Mouse (Mus musculus) telencephalon, adult 2 months (tissue): ENCODE measurements around the gene Tmem178b.

Experiments
- DNase-seq: peaks from one replicate; pipeline ENCODE4 v3.0.0-alpha.2; 2011; ENCODE audit warnings: low read depth, low spot score

Gene Tmem178b

DNA sequence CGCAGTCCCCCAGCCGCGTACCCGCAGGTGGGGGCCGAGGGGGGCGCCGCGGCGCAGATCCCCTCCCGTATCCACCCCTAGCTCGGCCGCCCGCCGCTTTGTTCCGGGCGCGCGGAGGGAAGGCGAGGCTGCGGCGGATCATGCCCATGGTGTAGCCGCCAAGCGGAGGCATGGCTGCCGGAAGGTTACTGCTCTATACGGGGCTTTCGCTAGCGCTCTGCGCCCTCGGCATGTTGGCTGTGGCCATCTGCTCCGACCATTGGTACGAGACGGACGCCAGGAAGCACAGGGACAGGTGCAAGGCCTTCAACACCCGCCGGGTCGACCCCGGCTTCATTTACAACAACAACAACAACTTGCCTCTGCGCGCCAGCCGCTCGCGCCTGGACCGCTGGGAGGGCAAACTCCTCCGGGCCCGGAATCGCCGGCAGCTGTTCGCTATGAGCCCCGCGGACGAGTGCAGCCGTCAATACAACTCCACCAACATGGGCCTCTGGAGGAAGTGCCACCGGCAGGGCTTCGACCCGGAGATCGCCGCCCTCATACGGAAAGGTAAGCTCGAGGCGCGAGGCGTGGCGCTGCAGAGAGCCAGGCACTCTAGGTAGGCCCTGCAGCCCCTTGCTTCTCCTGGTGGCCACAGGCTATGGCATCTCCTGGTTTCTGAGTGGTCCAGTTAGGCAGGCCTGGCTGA, at the start of gene Tmem178b:
Gene Tmem178b, plus strand, starts transcription at position 371 of the 691 bp plus-strand sequence.
- DNase-seq = no peak

DNA sequence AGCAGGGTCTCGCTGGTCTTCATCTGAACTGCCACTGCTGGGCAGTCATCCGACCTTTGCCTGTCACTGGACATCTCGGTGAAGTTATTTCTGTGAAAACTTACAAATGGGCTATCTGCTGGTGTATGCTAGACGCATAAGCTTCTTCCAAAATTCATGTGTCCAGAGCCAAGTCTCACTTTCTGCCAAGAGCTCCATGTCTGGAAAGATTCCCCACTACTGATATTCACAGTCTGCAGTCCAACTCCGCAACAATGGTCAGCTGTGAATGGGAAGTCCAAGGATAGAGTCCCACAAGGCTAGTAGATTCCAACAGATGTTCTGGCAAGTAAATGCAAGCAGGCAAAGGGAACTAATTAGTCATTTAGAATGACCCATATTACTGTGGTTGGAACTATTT, 44.3 kb upstream of the Tmem178b start:
- no peak for DNase-seq

DNA sequence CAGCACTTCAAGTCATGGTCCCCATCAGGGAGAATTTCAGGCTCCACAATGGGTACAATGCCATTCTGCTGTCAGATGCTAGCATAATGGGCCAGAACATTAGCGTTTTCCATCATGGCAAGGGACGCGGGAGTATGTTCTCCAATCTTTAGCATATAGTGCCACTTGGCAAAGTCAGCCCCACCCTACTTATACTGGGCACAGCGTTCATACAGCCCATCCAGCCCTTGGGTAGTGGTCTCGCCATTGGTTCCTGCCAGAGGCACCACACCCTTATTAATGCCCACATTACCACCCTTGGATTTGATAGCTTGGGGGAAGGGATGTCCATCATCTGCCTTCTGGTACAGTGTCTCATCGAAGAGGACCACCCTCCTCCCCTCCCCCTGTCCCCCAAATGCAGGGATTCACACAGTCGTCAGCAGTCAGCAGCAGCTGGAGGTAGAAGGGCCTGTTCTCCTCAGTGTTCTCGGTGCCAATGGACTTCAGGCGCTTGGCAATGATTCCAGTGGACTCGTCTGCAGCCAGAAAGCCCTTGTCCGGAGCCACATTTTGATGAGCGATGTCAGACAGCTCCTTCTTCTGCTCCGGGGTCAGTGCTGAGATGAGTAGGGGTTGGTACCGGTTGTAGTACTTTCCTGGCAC, 29.3 kb upstream of the Tmem178b start:
- DNase-seq = no peak

DNA sequence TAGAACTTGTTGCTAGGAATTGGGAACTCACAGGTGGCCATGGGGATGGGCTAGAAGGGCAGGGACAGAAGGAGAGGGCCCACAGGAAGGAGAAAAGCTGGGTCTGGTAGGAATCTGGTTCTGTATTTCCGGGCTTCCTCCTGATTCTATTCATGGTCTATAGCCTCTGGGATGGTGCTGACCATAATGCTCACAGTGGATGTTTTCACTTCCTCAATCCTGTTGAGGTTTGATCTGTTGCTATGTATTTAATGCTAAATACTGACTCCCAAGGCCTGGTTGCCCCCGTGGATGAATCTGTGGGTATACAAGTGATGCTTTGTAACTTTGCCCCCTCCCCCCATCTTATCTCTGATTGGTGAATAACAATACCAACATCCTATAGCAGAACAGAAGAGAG, 25.5 kb upstream of the Tmem178b start:
- no peak for DNase-seq

DNA sequence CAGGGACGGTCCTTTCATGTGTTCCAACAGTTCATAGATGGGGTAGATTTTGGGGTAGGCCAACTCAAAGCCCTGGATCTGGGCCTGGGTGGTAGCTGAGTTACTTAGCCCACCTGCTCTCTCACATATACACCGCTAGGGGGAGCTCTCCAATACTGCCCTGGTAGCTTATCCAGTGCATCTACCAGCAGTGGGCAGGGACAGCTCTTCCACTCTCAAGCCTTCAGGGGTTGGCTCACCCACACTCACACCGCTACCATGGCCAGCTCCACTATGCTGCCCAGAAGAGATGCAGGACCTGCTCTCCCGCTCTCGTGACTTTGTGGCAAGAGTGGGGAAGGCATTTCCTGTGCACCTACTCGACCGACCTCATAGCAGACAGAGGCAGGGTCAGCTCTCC, 24.3 kb upstream of the Tmem178b start:
- DNase-seq = no peak

DNA sequence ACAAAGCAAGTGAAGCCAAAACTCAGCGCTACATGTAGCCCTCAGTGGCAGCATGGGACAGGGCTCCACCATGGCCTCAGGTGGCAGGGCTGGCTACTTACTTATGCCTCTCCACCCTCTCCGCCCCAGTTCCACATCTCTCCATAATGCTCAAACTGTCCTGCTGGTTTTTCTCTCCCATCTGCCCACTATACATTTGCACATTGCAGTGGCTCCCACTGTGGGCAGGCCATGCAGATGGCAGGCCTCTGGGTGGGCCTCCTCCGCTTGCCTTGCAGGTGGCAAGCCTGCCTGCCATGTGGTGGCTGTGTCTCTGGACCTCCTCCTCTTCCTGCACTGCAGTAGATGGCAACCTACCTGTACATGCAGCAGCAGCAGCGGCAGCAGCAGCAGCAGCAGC, 23.4 kb upstream of the Tmem178b start:
- no peak for DNase-seq

DNA sequence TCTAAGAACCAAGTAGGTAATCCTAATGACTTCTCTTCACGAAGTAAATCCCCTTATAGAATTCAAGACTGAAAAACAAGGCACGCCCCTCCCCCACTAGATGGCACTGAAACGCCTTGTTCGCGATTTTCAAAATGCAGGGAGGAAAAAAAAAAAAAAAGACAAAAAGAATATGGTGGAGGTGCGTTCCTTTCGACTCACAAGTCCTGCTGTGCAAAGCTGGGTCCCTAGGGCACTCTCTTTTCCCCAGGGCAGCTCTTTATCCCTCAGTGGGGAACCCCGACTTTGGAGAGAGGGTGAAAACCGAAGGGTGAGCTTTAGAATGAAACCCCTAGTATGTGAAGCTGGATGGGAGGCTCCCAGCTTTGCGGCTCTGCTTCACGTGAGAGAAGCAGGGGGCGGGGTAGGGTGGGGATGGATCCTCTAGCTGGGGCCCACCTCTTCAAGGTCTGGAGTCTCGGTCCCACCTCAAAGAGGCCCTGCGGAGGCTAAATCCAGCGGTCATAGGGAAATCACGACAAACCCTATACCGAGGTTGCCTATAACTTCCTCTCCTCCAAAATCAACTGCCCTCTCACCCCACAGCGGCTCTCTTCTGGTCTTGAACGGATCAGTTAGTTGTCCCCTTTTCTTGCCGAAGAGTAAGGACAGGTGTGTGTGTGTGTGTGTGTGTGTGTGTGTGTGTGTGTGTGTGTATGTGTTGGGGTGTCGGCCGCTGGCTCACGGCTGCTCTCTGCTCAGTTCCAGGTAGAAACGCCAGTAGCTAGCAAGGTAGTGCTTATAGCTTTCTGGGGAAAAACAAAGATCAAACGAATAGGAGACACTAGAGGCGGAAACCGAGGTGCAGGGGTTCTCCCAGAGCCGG, 2.6 kb upstream of the Tmem178b start:
- DNase-seq = peak; percentile 74

DNA sequence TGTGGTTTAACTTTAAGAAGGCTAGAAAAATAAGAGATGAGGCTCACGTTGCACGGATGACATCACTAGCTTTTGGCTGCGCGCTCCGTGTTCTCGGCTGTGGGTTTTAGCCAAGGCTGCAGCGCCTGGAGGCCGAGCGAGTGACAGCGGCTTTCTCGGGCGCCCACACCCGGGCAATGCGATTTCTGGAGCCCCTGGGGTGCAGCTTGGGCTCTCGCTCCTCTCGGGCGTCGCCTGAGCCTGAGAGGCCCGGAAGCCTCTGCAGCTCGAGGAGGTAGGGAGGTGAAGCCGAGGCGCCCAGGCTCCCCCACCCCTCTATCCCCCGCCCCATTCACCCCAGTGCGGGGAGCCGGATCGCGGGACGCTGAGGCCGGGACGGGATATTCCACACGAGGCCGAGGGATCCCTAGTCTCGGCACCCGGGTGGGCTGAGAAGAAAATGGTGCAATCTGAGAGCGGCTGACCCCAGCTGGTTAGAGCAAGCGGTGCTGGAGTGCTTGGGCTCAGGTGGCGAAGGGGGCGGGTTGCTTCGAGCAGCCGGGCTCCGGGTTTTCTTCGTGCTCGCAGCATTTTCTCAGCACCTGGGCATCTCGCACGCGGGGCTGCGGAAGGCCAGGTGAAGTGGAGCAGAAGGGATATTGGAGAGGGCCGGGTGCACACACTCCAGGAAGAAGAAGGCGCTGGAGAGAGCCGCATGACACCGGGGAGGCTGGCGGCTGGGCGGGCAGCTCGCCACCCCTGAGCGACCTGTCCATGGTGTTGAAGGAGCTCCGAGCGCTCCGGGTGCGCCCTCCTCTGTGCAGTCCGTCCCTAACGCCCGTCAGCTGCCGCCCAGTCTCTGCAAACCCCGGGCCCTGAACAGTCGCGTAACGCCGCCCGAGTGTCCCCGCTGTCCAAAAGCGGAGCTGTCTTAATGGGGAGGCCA, 1.4 kb upstream of the Tmem178b start:
- peak; percentile 90 for DNase-seq

DNA sequence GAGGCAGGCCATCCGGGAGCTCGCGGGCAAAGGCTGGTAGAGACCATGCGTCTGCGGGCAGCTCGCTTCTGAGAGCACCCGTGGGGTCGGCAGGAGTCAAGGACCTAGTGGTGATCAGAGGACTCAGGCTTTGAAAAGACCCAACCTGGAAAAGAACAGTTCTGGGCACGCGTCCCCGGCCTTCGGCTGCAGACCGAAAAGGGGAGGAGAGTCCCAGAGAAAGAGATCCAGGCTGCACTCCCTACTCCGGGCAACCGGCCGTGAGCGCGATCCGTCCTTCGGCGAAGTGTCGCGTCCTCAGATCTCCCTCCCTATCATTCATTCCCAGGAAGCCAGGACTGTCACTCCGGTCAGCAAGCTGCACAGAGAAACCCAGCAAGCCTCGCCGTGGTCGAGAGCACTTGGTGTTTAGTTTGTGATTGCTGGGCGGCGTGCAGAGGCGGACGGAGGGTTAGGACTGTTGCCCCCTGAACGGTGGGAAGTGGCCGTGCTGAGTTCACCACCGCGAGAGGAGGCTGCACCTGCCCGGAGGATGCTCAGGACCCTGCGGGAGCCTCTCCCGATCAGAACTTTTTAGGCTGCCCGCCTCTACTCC, 668 bp upstream of the Tmem178b start:
- no peak for DNase-seq

DNA sequence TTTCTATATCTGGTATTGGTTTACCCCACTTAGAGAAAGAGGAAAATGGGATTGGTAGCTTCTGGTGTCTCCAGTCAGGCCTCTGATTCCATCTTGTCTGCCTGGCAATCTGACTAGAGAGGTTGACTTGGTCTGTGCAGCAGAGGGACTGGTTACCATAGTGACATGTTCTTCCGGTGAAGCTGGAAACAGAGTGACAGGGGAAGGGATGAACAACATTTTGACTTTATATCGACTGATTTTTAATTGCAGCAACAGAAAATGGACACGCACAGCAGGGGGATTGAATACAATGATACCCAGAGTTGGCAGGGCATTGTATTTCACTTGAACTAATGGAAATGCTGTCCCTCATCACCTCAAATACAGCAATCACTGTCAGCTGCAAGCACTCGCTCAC, 2.1 kb downstream of the Tmem178b start:
- DNase-seq = no peak

DNA sequence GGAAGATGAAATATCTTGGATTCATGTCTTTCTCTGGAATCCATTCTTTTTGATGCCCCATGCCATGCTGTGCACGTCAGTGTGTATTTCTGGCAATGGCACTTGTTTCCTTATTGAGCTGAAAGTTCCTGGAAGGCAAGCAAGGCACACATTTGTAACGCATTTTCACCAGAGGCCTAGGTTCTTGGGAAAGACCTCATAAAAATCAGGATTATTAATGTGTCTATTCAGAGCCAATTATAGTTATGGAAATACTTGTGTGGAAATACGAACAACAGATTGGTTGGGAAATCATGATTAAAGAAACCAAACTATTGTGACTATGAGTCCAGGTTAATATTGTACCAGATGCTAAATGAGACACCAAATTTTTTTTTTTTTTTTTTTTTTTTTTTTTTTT, 3.4 kb downstream of the Tmem178b start:
- no peak for DNase-seq

DNA sequence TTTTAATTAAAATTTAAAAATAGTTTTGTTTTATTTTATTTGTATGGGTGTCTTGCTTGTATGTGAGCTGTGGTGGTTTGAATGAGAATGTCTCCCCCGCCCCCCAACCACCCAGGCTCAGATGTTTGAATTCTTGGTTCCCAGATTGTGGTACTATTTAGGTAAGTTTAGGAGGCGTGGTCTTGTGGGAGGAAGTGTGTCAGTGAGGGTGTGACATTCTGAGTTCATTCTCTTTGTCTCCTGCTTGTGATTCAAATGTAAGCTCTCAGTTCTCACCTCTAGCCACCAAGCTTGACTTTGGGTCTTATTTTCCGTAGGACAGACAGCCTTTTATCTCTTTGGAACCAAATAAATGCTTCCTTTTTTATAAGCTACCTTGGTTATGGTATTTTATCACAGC, 17.7 kb downstream of the Tmem178b start:
- no peak for DNase-seq

DNA sequence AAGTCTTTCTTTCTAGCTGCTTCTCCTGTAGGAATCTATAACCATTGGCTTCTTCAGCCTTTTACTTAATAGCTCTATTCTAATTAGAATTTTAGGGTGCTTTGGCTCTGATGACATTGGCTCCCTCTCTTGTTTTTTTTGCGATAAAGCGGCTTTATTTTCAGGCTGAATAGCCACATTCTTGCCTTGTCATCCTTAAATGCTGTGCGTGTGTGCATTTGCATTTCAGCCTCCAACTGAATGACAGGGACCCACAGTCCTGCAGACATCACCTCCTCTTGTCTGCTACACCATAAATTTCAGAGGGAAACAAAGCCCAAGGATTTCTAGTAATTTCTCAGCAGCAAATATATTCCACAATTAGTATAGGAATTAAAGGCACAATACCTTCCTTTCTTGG, 23.4 kb downstream of the Tmem178b start:
- DNase-seq = no peak

DNA sequence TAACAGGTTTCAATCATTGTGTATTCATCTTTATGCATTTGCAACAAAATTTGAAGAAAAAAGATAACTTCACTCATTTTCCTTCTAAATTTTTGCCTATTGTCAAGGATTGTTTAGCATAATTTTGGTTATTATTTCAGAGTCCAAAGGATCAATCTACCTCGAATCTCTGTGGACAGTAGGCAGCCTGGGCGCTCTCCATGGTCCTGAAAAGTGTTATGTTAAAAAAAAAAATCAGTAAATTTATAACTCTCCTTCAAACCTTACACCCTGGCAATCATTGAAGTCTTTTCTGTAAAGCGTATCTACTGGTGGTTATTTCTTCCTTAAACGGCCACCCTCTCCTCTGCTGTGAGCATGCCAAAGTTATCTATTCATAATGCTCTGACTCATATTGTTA, 26.2 kb downstream of the Tmem178b start:
- DNase-seq = no peak

DNA sequence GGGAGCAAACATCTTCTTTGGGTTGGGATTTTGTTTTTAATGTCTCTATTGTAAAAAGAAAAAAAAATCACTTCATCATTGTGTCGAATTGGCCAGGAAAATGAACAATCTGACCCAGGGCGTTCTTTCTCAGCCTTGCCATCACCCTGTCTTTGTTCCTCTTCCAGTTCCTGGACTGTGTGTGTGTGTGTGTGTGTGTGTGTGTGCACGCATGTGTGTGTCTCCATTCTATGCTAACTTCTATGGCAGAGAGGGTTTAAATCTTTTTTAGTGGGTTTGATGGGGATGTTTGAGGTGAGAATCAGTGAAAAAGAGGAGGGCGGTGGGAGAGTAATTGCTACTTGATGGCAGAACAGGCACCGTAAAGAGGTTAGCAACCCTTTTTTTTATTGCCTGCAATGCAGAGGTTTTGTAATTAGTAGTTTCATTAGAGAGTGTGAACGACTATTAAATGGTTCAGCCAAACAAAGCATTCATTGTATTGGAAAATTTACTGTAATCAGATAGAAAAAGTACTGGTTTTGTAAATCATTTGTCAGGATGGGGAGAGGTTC, 30.2 kb downstream of the Tmem178b start:
- no peak for DNase-seq

DNA sequence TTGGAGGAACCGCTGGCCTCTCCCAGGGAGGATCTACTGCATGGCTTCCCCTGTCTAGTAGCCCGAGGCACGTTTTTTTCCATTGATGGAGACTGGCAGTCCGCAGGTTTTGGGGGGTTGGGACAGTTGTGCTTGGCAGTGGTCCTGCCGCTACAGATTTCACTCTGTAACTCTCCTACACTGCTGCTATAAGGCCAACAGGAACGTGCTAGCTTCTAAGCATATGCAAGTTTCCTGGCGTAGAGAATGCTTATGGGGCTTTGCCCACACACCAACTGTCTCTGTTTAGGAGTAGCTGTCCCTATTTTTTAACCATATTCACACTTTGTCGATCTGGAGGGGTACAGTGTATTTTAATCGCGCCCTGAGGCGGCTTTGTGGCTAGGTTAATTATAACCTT, 30.8 kb downstream of the Tmem178b start:
- peak; percentile 96 for DNase-seq

DNA sequence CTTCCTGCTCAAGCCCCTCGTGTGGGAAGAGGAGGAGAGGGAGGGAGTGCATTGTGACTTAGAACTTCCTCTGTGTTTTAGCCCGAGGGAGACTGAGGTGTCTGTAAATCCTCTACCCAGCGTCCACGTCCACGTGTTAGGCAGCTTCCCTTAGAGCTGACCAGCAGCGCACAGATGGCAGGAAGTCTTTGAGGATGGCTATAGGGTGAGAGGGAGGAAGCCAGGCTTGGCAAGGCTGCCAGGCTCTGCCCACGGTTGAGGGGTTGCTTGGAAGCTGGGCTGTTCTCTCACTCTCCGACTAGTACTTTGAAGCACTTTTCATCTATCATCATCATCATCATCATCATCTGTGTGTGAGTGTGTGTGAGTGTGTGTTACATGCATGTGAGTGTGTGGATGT, 41.9 kb downstream of the Tmem178b start:
- DNase-seq = no peak

DNA sequence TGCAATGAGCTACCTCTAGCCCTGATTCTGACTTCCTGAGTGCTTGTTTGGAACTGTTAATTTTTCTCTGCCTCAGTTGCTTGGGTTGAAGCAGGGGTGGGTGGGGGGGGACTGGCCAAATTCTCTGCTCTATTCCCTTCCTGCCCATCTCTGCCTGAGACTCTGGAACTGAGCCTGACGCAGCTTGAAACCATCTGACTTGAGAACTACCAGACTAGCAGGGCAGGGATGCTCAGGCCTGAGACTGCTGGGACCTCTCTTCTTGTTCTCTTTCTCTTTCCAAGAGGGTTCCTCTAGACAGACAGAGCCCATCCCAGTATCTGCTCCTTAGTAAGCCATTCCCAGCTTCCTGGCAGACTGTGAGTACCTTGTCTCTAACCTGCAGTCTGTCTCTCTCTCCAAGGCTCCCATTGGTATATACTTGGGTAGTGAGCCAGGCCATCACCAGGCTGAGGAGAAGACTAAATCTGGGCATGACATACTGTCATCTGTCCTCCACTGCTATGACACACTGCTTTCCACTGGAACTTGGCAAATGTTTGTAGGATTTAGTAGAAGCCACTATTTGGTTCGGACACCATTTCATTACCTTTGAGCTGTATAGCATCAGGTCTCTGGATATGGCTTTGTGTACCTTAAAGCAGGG, 42.7 kb downstream of the Tmem178b start:
- DNase-seq = no peak

DNA sequence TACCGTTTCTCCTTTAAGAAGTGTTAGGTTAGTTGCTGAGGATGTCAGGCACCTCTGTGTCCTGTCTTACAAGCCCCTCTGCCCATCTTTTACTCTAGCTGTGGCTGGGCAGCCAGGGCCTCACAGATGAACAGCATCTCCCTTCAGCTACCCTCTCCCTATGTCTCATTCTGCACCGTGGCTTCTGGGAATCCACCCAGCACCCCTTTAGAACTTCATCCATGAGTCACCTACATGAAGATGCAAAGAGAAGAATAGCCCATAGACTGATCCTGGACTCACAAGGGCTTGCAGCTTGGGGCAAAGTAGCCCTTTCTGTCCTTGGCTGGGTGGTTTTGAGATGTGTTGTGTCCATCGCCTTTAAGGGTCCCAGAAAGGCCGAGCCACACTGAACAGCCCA, 43.4 kb downstream of the Tmem178b start:
- DNase-seq = no peak

DNA sequence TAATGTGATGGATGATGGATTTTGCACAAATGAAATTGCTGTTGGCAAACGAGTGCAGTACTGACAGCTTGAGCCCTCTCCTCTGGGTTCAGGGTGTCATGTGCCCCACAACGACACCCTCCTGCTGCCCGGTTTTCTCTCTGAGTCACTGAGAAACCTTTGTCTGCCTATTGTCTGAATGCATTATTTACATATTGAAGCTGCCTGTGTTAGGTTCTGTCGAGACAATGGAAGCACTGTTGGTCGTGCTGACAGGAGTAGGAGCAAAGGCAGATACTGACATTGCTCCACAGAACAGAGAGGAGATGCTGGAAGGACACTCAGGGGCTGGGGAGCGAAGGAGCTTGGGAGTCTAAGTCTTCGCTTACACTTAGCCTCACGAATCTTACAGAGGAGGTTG, 44.2 kb downstream of the Tmem178b start:
- DNase-seq = no peak
